Mouse (Mus musculus) right cerebral cortex, postnatal 36 days (tissue): Measurements from ENCODE around the gene Erbin.

Experiments used
- DNase-seq, 2 experiments: peaks; one replicate each; pipeline ENCODE4 v3.0.0; 2022; ENCODE audit warnings: low spot score in 2 of 2, mixed read lengths in 1 of 2

Erbin gene

DNA sequence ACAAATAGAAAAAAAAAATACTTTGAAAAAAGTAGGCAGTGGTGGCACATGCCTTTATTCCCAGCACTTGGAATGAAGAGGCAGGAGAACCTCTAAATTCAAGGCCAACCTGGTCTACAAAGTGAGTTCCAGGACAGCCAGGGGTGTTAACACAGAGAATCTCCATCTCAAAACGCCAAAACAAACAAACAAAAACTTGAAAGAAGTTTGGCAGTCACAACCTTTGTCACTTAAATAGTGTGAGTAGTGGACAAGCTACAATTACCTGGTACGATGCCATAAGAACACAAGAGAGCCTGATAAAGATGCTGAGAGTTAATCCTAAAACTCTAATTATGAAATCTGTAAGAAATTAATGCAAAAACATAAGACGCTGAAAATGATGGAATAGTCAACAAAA, 8.0 kb downstream of the Erbin start:
- DNase-seq: no peak

DNA sequence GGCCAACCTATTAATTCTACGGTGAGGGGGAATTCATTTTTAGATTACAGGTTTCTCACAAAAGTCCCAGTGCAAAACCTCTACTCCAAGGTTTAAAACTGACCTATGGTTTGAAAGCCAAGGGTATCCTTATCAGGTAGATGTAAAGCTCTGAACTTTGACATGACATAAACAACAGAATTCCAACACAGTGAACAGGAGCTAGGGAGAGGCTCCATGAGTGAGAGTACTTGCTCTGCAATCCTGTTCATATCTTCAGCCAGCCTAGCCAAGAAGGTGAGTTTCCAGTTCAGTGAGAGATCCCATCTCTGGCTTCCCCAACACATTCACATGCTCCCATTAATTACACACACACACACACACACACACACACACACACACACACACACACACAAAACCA, 9.7 kb downstream of the Erbin start:
- no peak for DNase-seq

DNA sequence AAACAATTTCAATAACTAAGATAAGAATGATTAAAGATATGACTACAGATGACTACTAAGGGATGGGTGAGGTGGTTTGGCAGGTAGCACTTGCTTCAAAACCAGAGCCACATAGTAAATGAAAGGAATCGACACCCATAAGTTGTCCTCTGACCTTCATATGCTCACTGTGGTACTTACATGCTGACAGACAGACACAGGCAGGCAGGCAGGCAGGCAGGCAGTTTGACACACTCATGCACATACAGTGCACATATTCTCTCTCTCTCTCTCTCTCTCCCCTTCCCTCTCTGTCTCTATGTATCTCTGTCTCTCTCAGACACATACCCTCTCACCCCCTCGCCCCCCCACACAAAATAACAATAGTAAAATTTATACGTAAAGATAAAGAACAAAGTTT, 10.4 kb downstream of the Erbin start:
- DNase-seq: no peak

DNA sequence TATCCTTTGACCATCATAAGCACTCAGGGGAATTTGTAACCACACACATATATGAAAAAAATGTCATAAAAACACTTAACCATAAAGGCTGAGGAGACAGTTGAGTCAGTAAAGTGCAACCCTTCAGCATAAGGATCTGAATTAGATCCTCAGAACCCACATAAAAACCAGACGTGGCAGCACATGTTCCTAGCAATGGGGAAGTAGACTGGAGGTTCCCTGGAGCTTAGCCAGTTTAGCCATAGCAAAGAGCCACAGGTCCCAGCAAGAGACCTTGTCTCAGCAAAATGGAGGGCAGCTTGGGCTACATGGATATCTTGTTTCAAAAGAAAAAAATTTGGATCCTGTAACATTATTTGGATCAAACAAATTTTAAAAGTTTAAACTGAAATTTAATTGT, 20.3 kb downstream of the Erbin start:
- no peak for DNase-seq

DNA sequence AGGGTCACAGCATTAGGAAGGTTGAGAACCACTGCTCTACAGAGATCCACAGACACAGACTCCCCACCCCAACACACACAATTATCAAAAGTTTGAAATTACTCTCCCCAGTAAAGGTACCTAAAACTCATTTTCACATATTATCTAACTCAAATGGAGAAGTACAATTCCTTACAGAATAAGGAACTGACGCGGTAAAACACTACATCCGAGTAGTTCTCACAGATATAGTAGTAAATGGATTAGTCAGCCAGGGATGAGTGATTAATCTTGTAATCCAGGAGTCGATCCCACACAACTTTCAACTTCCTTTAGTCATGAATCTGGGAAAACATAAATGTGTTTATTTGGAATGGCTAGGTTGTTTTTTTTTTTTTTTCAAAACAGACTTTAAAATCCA, 22.7 kb downstream of the Erbin start:
- no peak for DNase-seq

DNA sequence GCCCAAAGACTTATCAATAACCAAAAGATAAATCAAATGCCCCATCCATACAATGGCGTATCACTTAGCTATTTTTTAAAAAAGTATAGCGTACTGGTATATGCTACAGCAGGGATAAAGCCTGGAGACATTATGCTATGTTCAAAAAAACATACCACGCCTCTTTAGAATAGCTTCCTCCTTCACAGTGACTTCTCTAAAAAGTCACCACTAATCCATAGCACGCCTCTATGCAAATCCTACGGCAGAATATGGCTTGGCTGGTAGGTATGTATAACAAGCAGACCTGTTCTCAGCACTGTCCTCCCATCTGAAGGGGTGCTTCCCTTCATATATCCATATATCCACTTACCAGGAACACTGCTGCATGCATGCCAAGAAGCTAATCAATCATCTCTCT, 27.2 kb downstream of the Erbin start:
- no peak for DNase-seq

DNA sequence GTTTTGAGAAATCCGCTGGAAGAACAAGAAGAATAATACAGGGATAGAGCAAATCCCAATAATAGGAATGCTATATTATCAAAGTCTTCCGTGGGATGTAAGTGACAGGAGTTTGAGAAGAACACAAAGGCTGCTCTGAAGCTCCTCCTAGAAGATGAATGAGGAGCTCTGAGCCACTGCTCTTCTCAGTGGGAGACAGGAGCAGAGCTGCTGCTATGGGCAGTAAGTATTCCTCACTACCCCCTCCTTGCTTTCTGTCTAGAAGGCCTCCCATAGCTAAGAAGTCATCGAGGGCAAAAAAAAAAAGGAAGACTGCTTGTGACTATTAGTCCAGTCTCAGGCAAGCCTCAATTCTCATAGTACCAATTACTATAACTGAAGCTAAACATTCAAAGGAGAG, 30.3 kb downstream of the Erbin start:
- DNase-seq: no peak

DNA sequence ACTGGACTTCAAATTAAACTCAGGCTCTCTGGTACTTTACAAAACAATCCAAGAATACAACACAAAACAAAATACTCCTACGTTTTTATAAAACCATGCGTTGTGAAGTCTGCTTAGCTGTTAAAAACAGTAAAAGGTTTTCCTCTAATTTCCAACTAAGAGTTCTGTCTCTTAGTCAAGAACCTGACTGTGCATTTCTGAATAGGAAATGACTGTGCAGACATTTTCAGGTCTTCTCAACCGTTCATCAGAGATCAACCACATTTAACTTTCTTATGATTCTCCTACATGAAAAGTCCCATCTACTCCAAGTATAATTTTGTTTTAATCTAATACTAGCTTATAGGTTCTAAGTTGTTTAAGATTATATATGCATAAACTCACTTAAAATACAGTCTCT, 33.8 kb downstream of the Erbin start:
- no peak for DNase-seq

DNA sequence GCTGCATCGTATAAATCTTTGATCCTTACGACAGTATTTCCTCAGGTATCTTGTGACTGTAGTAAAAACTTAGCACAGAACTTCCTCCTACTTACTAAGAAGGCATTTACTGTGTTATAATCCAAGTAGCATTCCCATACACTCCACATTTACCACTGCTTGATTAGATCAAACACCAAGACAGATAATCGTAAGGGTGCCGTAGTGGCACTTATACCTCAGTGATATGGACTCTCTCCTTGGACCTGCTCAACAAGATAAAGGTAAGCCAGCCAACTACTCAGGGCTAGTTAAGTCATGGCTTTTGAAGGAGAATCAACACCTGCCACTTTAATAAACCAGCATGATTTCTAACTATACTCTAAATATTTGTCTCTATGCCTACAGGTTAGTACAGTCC, 39.1 kb downstream of the Erbin start:
- DNase-seq: no peak

DNA sequence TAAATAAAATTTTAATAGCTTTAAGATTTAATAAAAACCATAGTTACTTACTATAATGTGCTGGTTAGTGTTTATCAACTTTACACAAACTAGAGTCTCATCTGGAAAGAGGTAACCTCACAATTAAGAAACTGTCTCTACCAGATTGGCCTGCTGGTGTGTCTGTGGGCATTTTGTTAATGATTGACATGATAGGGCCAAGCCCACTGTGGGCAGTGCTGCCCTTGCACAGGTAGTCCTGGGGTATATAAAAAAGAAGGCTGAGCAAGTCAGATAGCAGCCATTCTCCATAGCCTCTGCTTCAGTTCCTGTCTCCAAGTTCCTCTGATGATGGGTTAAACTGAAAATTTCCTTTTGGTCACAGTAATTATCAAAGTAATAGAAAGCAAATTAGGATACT, 43.6 kb downstream of the Erbin start:
- no peak for DNase-seq

DNA sequence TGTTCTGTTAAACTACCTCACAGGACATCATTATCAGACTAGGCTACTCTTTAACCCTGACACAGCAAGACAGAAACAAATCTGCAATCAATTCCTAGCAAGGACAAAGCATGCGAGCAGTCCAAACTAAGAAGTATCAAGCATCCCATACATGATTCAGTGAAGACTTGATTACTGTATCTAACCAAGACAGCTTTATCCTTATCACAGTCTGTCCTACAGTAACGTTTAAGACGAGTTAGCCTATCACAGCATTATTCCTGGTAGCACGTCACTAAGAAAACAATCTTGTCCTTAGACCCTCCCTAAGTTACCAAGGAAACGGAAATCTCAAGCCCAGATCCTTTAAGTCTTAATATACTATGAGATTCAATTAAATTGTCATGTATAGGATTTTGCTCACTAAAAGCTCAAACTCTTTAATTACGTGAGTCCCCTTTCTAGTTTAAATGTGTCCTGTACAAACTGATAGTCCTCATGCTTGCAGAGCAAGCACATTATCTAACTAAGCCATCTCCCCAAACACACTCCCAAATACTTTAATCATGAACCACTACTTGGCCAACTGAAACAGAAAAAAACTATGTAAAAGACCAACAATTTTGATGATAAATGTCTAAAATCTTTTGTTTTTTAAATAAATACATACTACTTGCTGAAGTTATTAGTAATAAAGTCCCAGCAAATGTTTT, 44.3 kb downstream of the Erbin start:
- DNase-seq: no peak

DNA sequence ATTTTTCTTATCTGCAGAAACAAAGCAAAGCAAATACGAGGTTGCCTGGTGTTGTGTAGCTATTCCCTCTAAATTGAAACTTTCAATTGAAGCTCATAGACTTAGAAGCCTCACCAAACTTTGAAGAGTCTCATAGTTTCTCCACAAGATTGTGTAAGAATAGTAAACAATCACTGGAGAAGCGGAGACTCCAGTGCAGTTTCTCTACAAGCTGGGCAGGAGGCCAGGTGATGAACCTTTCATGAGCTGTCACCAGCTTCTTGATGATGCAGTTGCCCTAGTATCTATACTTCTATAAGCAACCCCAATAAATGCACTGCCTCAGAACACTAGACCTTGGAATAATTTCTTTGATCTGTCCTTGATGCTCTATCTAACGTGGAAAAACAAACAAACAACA, 49.5 kb downstream of the Erbin start:
- DNase-seq: no peak

DNA sequence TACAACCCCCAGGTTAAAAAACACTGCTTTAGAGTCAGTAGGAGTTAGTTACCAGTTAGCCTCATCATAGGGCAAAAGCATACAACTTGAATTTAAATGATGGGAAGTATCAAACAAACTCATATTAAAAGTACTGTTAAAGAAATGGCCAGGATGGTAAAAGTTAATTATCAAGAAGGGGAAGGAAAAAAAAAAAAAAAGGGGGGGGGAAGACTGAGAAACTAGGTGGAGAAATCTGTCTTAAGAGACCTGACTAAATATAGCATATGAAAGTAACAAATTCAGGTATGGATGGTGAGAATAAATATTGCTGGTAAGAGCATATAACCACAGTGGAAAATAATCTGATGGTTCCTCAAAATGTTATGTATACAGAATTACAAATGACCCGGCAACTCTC, 50.2 kb downstream of the Erbin start:
- no peak for DNase-seq

DNA sequence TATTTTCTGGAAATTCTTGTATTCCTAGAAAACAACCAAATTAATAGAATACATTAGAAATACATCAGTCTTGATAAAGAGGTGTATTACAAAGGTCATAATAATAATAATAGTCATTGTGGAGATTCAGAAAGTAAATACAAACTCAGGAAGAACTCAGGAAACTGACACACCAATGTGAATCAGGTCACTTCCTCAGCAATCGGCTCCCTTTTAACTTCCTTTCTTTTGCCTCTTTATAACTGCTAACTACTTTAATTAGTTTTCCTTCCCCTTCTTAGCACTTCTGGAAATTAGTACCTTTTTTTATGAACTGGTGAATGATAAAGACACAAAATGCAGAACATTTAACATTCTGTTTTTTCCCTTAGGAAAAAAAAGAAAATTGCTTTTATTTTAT, 51.4 kb downstream of the Erbin start:
- no peak for DNase-seq

DNA sequence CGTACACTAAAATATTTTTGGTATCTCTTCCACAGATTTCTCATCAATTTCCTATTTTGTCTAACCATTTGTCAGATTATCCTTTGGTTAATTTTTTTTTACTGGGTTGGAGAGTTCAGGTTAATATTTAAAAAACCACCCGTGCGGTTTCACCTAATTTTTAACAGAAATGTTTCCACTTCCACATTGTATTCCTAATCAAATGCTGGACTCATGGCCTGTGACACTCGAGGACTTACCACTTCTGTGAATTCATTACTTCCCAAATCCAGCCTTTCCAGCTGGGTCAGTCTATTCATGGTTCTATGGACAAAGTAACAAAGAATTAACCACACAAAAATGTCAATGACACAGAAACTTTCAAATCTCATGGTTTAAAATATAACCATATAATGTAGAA, 58.3 kb downstream of the Erbin start:
- no peak for DNase-seq

DNA sequence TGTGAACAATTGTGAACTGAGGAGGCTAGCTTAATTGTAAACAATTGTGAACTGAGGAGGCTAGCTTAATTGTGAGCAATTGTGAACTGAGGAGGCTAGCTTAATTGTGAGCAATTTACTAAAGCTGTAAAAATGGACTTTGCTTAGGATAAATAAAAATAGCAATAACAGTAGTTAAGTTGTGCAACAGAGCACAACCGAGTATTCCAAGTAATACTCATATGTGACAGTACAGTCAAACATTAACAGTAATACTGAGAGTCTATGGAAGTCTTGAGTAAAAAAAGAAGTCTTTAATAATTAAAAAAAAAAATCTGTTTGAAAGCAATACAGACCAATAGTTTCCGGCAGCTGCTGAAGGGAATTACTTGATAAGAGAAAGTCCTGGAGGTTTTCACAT, 61.3 kb downstream of the Erbin start:
- DNase-seq: no peak

DNA sequence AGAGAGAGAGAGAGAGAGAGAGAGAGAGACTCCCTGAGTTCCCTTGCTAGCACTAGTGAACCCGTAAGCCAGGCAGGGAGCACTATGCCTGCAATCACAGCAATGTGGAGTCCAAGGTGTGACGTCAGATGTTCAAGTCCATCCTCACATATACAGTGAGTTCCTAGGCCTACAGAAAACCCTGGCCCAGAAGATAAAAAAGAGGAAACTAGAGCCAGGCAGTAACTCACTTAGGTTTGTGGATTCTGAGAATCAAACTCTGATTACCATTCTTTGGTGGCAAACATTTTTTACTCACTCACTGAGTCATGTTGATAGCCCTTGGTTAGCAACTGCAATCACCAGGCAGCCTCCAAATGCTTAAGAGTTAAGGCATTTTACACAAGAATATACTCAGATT, 72.7 kb downstream of the Erbin start:
- DNase-seq: no peak

DNA sequence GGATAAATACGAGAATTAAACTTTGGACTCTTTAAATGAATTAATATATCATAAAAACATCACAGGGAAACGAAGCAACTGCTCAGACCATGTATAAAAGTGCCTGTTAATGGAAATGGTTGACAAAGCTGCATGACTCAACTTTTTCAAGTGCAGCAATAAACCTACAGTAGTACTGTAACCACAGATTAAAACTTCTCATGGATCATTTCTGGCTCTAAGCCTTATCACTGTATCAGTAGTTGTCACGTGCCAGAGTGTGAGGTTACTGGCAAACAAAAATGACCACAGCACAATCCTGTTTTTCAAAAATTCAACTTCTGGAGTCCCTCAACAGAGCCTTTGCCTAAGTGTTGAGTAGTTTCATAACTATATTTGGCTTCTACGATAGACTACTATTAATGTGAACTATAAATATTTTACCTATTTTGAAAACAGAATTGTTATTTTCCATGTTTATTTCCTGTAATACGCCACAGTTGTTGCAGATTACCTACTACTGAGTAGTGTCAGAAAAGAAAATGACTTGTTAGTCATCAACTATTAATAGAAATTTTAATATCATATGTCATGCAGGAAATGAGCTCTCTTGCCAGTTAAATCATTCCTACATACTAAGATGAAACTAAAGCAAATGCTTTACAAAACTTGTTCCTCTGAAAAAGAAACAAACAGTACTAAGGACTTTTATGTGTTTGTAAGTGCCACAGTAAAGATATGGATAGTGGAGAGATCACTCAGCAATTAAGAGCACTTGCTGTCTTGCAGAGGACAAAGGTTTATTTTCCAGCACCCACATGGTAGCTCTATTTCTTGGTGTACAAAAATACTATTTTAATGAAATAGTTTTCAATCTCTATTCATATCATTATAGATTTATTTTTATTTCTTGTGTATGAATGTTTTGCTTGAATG, 78.8 kb downstream of the Erbin start:
- no peak for DNase-seq

DNA sequence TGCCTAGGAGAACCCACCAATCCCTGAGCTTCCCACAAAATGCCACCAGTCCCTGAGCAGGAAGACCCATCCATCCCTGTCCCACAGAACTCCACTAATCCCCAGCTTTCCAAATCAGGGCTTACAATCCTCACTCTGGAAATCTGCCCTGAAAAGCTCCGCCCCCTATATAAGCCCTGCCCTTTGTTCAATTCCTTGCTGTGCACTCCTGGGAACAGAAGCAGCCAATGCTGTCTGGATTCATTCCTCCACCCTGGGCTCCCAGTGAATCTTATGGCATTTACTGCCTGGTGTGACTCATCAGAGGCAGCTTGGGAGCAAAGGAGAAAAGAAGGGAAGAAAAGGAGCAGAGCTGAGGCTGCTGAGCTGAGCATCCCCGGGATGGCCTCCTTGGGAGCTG, 81.7 kb downstream of the Erbin start:
- no peak for DNase-seq

DNA sequence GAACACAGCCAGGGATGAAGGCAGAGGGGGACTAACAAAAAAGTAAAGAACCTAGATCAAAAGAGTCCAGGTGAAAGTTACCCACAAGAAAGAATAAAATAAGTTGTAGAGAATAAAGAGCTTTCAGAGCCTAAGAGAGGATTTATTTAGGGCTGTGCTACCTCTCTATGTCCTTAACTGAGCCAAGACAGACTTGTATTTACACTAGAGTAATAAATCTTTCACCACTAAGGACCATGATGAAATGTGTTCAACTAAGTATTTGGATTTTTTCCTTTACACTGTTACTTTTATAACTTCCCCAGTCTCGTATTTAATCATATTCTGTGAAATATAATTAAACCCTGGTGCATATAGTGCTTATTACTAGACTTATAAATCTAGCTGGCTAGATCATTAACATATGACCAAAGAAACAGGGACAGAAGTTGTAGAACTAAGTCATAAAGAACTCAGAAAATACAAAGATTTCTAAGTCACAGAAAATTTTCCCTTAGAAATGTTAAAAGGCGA, 90.6 kb downstream of the Erbin start:
- no peak for DNase-seq

DNA sequence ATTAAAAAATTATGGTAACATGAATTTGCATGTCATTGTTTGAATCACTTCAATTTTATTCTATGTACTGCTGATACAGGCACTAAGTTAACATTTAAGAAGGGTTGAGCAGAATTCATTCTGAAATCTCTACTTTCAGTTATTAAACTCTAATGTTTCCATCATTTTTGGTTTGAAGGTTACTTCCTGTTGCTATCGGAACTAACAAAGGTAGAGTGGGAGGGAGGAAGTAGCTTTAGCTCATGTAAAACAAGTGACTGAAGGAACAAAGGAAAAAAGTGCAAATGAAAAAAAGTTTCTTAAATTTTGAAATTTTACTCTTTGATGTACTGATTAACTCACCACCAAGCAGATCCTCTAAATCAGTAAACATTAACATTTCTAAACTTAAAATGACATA, 98.0 kb downstream of the Erbin start:
- no peak for DNase-seq

DNA sequence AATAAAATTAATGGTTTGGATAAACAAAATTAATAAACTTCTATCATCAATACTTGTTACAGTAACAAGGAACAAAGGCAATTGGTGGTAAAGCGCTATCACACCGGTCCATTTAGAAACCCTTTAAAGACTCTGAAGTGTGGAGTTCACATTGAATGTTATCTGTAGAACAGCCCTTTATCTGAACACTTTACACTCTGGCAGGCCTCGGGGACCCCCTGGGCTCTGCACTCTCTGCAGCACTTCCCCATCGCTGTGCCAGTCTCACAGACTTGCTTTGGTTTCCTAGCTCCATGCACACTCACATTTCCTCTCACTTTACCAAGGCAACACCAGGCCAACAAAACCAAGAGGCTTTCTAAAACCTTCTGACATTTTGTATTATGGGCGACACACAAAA, 100.9 kb downstream of the Erbin start:
- no peak for DNase-seq

DNA sequence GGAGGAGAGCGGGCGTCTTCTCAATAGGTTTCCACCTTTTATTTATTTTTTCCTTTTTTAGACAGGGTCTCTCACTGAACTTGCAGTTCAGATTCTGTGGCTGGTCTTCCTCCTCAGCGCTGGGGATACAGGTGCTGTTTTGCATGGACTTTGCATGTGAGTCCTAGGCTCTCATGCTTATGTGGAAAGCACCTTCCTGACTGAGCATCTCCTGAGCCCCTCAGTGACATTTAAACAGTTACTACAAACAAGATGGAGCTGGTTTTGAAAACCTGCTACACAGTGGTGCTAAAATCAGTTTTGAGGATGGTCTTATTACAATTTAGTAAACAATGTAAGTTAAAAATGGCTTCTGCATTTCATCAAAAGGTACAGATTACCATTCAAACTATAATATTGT, 102.4 kb downstream of the Erbin start:
- no peak for DNase-seq
